Mouse (Mus musculus): Measurements from ENCODE around the gene Gm973.
"Not testable (repeated sequence)": the region's sequence is repeated elsewhere in the genome, so short reads cannot be mapped to it uniquely, and the experiment has no call there.

Gene Gm973

DNA sequence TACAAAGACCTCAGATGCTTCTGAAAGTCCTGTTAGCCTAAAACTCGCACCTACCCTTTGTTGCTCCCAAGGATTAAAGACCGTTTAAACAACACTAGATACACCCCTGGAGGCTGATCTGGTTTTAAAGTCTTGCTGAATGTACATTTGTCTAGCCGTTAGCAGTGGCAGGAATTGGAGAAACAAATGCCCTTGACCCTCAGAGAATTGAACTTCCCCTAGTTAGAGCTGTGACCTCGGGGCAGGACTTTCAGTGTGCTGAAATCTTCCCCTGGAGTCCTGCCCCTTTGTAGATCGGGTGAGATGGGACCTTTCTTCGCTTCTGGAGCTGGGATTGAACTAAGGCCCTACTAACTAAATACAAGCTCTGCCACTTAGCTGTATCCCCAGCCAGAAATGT lies 113.1 kb downstream of the Gm973 start:
- no peak for DNase-seq (ENCODE audit: low spot score)

DNA sequence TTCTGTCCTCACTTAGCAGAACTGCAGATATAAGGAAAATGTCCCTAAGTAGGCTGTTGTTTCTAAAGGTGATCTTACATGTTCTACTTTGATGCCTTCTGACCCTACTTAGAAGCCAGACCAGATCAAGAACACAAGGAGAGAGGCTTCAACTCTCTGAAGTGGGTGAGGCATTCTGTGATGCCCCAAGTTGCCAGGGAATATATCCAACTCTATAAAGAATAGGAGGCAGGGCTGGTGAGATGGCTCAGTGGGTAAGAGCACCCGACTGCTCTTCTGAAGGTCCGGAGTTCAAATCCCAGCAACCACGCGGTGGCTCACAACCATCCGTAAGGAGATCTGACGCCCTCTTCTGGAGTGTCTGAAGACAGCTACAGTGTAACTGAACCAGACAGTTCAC lies 114.3 kb downstream of the Gm973 start:
- DNase-seq (ENCODE audit: low spot score), result not testable (repeated sequence)

DNA sequence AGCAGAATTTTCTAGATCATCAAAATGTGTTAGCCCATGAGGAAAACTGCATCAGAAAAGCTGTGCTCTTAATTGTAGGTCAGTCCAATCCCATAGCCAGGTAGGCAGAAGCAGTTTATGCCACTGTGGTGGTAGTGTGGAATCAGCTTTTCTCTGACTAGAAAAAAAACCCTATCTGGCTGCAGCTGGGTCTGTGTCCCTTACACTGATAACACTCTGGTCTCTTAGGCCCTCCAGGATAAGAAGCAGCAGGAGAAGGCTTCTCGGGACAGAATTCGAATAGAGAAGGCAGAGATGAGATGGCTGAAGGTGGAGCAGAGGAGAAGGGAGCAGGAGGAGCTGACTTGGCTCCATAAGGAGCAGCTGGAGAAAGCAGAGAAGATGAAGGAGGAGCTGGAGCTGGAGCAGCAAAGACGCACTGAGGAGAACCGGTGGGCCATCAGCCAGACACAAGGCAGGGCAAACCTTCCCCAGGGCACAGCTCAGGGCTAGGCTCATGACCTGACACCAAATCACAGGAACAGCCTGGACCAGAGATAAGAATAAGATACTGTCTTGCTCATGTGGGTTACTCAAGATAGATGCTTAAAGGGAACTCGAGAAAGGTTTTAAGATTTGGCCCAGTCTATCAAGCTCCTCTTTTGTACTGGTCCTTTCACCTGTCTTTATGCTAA lies 116.1 kb downstream of the Gm973 start:
- DNase-seq (ENCODE audit: low spot score), result no peak

DNA sequence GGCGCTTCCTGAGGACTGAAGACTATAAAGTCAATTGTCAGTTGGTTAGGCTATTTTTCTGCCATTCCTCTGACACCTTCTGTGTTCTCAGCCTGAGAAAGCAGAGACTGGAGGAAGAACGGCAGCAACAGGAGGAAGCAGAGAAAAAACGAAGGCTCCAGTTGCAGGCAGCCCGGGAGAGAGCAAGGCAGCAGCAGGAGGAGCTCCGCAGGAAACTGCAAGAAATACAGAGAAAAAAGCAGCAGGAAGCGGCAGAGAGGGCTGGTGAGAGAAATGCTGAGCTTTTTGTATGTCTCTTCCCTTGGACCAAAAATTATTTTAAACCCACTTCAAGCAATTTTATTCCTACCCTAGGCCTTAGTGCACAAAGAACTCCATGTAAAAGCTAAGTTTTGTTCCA lies 117.0 kb downstream of the Gm973 start:
- no peak for DNase-seq (ENCODE audit: low spot score)

DNA sequence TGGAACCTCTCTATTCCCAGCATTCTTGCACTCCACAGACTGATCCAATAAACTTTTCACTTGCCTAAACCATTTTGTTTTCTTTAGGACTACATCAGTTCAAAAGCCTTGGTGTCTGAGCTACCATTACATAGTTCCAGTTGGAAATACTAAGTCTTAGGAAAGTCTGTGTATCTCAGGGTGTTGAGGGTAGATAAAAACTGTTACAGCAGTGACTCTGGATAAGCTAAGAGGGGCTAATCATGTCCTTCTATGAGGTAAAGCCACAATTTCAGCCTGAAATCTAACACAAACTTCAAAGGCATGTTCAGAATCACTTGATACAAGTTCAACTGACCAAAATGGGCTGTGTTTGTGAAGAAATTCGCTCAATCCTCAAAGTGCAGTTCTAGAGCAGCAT lies 120.3 kb downstream of the Gm973 start:
- DNase-seq (ENCODE audit: low spot score), result no peak

DNA sequence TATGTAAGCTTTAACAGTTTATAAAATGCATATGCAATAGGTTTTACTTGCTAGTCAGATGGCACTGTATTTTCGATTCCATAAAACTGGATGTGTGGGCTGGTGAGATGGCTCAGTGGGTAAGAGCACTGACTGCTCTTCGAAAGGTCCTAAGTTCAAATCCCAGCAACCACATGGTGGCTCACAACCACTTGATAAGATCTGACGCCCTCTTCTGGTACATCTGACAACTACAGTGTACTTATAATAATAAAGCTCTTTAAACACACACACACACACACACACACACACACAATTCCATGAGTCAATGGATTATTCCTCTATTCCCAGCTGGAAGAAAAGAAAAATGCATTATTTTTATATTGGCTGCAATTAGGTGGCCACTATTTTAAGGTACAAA lies 122.3 kb downstream of the Gm973 start:
- no peak for DNase-seq (ENCODE audit: low spot score)

DNA sequence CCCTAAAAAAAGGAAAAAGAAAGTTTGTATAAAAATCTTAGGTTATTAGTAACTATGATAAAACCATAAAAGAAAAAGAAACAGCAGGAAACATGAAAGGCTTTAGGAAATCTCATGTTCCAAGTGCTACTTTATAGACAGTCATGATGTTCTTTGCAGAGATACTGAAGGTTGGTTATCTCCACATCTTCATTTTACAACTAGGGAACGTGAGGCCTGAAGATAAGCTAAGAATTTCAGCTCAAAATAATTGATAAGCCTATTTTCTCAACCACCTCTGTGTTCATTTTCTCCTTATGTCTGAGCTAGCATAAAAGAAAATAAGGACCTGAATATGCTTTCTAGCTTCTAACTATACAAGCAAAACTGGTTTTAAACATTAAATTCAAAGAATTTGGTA lies 126.4 kb downstream of the Gm973 start:
- DNase-seq (ENCODE audit: low spot score), result no peak

DNA sequence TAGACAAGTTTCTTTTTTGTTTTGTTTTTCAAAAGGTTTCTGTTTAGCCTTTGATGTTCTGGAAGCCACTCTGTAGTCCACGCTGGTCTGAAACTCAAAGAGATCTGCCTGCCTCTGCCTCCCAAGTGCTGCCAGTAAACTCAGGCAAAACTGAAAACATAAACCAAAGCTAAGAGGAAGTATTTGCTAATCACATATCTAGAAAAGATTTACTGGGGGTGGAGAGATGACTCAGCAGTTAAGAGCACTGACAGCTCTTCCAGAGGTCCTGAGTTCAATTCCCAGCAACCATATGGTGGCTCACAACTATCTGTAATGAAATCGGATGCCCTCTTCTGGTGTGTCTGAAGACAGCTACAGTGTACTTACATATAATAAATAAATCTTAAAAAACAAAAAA lies 130.4 kb downstream of the Gm973 start:
- DNase-seq (ENCODE audit: low spot score), result not testable (repeated sequence)

DNA sequence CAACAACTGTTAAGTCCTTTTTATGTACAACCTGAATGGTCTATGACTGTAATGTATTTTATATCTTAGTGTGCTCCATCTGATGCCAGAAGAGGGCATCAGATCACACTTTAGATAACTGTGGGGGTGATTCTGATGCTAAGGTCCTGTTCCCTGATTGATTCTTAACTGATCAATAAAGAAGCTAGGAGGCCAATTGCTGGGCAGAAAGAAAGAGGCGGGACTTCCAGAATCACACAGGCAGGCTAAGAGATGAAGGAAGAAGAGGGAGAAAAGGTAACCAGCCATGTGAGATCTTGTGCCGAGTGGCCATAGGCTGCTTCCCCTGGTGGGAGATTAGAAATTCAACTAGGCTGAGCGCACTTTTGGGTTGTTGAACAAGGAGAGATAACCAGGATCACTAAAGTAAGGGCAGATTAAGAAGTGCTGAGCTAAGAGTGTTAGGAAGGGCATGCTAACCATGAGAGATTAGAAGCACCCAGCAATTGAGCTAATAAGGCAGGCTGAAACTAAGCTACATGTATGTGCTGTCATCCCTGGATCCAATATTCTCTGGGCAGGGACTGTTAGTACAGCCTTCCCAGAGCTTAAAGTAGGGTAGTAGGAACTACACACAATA lies 135.2 kb downstream of the Gm973 start:
- DNase-seq (ENCODE audit: low spot score), result no peak

DNA sequence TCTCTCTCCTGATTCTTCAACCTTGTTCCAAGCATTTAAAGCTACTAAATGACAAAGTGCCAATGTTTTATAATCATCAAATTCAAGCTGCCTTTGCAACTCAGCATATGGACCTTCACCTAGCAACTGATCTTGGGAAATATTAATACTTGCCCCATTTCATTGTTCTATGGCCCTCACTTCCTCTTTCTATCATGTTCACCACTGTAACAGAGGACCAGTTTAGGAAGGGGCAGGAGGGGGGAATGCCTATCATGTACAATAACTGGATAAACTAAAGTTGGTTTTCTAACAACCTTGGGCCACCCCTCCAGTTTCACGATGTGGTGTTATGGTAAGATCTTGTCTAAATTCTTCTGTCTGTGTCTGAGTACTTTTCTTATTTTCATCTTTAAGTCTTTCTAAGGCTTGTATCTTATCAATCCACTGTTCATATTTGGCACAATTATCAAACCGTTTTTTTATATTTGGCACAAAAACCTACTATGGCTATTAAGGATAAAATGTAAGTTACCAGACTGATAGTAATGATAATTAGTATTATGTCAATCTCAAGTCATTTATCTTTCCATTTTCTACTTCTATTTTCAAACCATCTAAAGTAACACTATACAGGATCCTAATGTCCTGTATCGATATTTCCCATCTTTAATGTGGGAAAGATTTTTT lies 137.3 kb downstream of the Gm973 start:
- no peak for DNase-seq (ENCODE audit: low spot score)

DNA sequence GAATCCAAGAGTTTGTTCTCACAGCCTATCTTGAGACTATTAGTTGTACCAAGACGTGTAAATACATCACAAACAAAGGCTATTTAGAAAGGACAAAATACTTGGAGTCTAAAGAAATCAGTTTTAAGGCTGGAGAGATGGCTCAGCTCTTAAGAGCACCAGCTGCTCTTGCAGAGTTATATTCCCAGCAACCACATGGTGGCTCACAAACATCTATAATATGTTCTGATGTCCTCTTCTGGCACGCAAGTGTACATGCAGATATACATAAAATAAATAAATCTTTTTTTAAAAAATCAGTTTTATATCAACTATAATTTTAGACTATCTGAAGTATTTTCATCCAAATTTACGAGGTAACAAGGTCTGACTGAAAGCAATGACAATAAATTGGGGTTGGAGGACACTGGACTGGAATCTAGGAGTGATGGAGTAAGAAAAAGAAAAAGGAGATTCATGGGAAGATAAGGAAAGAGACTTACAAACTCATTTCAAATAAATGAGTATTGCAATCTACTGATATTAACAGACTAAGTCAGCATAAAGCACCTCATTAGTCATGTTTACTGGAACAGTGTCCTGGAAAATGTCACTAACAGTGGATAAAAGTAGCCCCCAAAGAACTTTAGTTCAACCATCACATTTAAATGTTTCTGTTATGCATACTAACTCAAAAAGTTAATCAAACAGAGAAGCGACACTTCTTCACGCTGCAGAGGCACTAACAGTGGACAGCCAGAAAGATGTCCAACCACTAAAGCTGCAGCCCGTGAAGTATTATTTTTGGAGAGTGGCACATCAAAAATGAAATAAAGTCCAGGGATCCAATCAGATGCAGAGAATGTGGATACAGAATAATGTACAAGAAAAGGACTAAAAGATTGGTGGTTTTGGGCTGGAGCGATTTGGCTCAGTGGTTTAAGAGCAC lies 140.4 kb downstream of the Gm973 start:
- no peak for DNase-seq (ENCODE audit: low spot score)

DNA sequence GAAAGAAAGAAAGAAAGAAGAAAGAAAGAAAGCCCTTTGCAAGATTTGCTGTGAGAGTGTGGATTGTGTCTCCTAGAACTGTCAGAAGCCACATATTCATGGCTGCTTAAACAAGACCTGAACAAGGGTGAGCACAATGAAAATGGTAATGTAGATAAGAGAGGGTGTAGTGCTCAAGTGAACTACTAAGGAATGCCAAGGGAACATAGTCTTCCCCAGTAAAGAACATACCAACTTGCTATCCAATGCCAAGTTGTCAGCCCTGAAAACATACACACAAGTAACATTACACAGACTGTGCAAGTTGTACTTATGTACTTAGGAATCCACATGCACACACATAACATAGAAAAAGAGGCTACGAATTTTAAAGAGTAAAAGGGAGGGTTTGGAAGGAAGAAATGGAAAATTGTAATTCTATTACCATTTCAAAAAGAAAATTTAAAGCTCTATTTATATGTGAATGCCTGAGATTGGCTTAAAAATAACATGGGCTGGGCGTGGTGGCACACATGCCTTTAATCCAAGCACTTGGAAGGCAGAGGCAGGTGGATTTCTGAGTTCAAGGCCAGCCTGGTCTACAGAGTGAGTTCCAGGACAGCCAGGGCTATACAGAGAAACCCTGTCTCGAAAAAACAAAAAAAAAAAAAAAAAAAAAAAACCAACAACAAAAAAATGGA lies 147.5 kb downstream of the Gm973 start:
- no peak for DNase-seq (ENCODE audit: low spot score)

DNA sequence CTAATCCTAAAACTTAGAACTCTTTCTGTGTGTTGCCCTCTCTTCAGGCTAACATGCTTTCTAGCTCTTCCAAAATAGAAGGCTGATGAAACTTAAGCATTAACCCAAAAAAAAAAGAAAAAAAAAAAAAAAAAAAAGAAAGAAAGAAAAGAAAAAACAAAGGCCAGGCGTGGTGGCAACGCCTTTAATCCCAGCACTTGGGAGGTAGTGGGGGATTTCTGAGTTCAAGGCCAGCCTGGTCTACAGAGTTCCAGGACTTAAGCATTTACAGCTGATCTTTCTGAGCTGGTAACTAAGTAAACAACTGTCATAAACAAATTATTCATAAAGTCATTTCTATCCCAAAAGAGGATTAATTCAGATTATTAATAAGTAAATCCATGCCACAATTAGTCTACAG lies 152.8 kb downstream of the Gm973 start:
- no peak for DNase-seq (ENCODE audit: low spot score)

DNA sequence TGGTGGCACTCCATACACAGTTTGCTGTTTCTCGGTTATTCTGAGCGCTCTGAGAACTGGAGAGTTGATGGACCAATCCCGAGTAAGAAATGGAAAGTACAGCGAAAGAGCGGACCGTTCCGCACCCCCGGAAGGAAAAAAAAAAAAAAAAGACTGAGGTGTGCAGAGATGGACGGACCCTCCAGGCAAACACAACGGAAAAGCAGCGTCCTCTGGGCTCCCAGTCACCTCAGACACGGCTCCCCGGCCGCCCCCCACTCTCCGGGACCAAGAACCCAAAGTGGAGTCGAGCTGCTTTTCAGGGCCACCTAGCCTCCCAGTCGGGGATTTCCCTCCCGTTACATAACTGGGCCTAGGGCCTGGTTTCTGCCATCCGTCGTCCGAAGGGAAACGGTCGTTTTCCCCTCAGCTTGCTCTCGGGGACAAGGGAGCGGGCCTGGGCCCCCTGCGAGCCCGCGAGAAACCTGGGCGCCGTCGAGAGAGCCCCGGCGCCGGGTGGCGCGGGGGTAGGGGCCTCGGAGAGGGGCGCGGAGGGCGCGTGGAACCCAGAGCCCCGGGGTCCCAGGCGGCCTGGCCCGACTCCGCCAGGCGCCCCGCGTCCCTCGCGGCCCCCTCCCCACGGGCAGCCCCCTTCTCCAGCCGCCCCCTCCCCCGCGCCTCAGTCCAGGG lies 154.0 kb downstream of the Gm973 start:
- DNase-seq (ENCODE audit: low spot score), result no peak

DNA sequence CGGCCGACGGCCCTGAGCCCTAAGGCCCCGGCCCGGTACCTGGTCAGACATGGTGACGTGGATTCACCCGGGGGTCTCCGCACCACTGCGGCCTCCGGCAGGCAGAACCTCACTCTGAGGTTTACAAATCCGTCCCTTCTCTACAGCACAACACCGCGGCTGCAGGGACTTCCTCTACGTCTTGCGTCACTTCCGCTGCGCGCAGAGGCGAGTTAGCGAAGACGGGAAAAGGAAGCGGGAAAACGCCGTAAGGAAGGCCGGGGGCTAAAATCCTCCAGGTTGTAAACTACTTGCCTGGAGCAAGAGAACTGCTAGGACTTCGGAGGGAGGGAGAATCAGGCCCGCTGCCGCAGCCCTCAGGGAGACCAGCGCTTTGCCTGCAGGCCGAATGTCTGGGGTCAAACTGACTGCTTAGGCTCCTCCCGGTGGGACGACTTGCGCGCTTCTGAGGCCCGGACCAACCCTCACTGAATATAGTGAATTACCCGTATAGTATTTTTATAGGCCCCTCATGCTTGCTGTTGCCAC lies 154.6 kb downstream of the Gm973 start, which contains the start of gene Sumo1:
Sumo1 (minus strand) TSS at position 194 of the 528 bp plus-strand sequence.
- DNase-seq (ENCODE audit: low spot score), result peak; percentile 92

DNA sequence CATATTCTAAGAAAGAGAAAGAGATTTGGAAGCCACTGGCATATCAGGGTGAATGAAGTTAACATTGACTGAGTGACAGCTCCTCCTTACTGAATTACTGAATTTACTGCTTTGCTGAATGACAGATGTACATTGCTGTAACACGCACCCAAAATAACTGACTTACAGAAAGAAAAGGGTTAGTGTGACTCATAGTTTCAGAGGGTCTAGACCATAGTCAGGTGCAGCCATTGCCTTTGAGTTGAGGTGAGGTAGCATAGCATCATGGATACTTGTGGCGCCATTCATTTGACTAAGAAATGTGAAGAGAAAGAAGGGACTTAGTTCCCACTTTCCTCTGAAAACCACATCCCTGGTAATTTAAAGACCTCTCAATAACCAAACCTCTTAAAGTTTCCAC lies 157.6 kb downstream of the Gm973 start:
- no peak for DNase-seq (ENCODE audit: low spot score)

DNA sequence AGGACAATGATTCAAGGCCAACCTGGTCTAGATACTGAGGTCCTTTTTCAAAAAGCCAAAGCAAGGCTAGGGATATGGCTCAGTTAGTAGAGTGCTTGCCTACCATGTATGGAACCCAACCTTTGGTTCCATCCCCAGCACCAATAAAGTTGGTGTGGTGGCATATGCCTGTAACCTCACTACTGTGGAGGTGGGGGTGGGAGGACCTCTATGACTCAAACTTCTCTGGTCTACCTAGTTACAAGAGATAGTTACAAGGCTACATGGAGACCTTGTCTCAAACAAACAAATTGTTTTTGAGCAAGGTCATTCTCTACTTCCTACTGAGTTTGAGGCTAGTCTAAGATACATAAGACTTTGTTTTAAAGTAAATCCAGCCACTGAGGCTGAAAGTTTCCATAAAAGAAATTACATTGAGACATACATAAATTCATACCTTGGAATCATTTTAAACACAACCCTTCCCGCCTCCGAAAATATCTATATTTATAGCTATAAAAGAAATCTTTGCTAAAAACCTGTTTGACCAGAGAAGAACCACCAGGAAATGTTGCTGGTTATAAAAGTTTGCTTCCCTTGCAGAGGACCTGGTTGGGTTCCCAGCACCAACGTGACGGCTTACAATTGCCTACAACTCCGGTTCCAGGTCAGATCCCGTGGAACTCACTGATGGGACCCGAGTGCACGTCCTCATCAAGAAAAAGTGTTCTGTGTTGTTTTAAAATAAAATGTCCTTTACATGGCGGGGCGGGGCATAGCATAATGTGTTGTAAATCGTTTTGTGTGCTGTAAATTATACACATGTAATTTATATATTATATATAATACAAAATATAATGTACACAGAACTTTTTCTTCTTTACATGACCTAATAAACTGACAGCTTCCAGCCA lies 168.1 kb downstream of the Gm973 start:
- peak; percentile 40 for DNase-seq (ENCODE audit: low spot score)

DNA sequence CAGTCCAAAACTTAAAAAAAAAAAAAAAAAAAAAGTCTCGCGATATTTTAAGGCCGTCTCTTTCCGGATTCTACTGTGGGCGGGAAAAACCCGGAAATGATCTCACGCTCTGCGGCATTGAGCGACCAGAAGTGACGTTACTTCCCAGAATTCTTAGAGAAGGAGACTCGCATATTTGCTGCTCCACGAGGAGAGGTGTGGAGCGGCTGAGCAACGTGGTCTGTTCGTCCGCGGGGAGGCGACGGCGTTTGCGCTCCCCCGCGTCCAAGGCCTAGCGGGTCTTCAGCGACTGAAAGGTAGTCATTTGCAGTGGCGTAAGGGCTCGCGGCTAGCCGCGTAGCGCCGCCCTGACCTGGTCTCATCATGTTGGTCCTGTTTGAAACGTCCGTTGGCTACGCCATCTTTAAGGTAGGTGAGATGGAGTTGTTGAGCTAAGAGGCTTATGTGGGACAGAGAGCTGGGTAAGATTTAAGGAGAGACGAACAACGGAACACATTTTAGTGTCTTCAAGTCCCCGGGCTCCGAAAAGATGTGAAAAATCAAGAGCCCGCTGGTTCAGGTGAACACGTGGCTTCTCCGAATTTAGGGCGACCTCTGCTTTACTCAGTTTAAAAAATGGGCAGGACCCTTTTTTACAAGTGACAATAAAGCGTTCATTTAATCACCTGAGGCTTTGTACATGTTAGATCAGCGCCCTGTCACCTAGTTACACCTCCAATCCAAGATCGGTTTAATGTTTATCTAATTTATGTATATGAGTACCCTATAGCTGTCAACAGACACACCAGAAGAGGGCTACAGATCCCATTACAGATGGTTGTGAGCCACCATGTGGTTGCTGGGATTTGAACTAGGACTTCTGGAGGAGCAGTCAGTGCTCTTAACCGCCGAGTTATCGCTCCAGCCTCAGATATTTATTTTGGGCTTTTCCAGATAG lies 169.0 kb downstream of the Gm973 start, which contains the start of gene Nop58:
Nop58 (plus strand) TSS at position 153 of the 937 bp plus-strand sequence.
- DNase-seq (ENCODE audit: low spot score), result peak; percentile 93
